Mouse (Mus musculus) granulocyte monocyte progenitor cell, adult 5-6 weeks (primary cell): ENCODE data around the gene Zkscan7. TPM values are rescaled to one million over a fixed set of nuclear protein-coding genes. Genes with fewer than 3 reads are reported as not detected.
"Not testable (repeated sequence)": the region's sequence is repeated elsewhere in the genome, so short reads cannot be mapped to it uniquely, and the experiment has no call there.

ENCODE experiments used
- ATAC-seq: replicated peaks from 2 replicates; pipeline ENCODE4 v1.8.0; 2016; ENCODE audit warnings: mild to moderate bottlenecking, moderate TSS enrichment, inconsistent platforms; ENCODE audit not compliant: poor library complexity, severe bottlenecking
- total RNA-seq, 2 experiments: library from RNA; stranded (forward) in 1 of 2; stranded (reverse) in 1 of 2; fragments of 200-712, 200-1000 nt in 1 of 2; fragments of >200 nt in 1 of 2; fragmentation: Nextera tagmentation in 1 of 2; gene quantifications; 2 replicates each; pipeline ENCODE4 v1.2.3; 2014 to 2017

Gene Zkscan7
- total RNA-seq (2014; fragmentation: Nextera tagmentation) (2.6 and 3.1 TPM in 2 replicates), total RNA-seq (2017) (0.93 and 2.3 TPM in 2 replicates)

DNA sequence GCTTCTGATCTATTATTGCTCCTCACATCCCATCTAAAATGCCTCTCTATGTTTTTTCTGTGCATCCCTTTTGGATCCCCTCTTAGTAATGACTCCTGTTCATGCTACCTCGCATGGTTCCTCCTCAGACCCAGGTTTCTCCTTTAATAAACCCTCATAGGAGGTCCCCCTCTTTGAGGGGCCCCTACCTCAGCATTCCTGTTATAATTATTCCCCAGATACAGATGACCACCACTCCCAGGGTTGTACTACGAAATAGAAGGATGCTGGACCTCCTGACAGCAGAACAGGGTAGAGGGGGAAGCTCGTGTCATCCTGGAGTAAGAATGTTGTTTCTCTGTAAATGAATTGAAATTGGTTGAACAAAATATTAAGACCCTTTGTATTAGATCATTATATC is at the start of gene Zkscan7:
TSS of gene Zkscan7 (plus strand) at position 301 of the 400 bp plus-strand sequence.
- ATAC-seq = no peak

DNA sequence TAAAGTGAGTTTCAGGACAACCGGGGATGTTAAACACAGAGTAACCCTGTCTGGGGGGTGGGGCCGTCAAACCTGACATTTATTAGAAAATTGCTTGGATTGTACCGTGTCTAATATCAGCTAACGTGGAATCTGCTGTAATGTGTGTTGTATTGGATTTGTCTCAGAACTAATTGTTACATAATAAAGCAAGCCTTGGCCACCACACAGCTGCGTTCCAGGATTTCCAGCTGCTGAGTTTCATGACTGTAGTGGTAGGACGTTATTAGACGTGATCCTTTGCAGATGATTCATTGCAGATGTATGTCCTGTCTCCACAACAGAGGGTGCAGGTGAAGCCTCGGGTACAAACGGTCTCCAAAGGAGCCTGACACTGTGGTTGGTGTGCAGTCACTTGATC is 49.4 kb upstream of the Zkscan7 start:
- no peak for ATAC-seq

DNA sequence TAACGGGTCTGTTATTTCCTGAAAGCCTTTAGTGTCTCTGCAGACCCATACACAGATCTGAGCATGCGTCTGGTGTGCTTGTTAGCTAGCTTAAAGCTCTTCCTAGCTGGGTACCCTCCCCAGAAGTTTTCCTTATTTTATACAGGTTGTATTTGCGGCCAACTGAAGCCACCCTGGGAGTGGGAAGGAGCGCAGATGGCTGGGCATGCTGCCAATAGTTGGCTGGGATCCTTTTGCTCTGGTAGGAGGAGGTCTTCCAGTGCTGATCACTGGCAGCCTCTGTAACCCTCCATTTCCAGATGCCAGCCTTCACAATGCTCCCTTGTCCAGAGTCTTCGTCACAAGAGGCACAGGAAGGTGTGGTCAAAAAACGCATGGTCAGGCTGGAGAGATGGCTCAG is 48.7 kb upstream of the Zkscan7 start:
- ATAC-seq = no peak

DNA sequence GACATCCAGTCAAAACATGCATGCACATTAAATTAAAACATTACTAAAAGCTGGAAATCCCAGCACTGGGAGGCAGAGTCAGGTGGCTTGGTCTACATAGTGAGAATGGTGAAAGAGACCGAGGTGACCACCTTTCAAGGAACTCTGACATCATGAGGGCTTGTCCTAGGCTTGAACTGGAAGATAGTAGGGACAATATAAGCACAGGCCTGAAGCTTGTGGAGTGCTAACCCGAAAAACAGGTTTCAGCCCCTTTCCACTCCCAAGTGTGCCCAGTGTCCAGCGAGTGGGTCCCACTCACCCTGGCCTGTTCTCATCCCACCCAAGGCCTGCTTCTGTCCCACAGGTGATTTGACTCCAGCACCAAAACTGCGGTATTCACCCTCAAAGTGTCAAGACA is 48.3 kb upstream of the Zkscan7 start:
- no peak for ATAC-seq

DNA sequence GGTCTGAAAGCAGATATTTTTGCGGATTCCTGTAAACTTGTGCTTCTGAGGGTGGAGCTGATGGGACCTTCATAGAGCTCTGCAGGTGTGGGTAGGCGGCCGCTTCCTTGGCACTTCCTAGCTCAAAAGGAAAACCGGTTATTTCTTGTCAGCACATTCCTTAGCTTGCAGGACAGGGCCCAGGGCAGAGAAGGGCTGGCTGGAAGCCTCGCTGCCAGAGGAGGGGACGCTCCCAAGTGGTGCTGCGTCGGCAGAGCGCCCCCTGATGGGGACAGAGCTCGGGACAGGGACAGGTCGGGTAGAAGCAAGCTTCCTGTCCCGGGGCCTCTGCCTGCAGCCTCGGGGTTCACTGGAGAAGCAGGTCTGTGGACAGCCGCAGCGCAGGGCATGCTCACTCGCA is 47.8 kb upstream of the Zkscan7 start:
- ATAC-seq = no peak

DNA sequence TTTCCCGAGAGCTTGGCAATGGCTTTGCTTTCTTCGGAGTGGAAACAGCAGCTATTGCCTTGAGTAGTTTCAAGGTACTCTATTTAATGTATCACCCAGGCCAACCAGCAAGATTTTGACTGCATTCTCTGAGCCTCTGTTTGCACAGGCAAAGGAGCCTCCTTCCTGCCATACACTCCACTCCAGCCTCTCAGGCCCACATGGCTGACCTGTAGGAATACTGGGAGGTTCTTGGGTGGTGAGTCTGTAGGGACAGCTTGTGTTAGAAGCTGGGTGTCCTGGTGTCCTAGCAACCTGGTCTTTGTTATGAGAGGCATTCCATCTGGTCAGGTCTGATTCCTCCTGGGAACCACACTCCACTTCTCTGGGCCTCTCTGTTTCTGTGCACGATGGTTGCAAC is 41.7 kb upstream of the Zkscan7 start, which contains the start of gene Gm35549:
TSS of gene Gm35549 (minus strand) at position 276 of the 400 bp plus-strand sequence.
- no peak for ATAC-seq

DNA sequence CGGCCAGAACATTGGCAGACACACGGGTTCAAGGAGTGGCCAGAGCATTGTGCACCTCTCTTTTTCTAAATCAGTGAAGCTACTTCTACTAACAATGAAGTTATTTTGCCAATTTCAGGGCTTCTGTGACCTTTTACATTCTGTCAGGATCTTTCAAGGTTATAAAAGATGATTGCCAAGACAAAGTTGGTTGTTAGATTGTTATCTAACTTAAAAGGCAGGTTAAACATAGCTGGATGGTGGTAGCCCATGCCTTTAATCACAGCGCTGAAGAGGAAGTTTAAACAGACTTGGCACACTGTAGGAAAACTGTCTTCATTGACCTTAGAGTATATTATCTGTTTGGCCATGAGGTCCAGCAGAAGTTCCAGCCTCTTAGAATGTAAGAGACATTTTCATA is 39.9 kb upstream of the Zkscan7 start:
- ATAC-seq = no peak

DNA sequence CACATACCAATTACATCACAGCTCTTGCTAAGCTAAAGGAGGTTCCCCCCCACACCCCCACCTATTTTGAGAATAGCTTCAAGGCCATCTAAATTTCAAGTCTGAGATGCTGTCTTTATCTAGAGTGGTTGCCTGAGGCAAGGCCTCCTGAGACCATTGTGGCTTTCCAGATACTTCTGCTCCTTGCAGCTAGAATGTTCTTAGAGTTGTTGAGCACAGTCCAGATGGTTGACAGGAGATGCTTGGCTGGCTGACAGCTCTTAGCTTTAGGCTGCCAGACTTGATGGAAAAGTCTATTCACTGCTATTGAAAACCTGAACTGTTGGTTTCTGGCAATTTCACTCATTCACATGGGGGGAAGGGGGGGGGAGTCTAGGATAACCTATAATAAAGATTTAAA is 39.3 kb upstream of the Zkscan7 start:
- ATAC-seq = no peak

DNA sequence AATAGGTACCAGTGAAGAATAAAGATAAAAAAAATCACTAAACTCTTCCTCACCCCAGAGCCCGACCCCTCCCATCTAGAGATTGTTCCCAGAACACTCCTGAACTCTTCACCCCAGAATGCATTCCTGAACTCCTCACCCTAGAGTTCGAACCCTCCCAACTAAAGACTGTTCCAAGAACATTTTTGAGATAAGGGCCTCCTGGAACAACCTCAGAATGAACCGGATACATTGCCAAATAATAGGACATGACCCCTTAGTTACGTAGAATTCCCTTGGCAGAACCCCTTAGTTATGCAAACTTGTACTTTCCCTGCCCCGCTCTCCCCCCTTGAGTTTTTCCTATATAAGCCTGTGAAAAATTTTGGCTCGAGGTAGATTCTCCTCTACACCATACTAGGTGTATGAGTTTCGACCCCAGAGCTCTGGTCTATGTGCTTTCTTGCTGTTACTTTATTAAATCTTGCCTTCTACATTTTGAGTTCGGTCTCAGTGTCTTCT is 37.6 kb upstream of the Zkscan7 start:
- ATAC-seq = not testable (repeated sequence)

DNA sequence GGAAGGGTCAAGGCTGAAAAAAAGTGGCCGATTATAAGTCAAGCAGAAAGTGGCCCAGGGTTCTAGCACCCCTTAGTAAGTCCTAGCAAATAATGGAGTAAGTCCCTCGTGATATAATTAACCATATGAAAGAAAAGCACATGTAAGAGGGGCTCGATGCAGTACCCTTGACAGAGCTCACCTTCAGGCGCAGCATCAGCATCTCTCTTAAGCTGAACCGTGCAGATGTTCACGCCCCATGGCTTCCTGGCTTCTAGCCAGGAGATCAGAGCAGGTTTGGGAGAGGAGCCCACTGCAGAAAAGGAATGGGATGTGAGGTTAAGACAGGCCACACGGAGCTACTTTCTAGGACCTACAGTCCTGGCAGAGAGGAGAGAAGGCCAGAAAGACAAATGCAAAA is 31.0 kb upstream of the Zkscan7 start:
- ATAC-seq = no peak

DNA sequence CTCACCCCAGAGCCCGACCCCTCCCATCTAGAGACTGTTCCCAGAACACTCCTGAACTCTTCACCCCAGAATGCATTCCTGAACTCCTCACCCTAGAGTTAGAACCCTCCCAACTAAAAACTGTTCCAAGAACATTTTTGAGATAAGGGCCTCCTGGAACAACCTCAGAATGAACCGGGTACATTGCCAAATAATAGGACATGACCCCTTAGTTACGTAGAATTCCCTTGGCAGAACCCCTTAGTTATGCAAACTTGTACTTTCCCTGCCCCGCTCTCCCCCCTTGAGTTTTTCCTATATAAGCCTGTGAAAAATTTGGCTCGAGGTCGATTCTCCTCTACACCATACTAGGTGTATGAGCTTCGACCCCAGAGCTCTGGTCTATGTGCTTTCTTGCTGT is 30.3 kb upstream of the Zkscan7 start:
- ATAC-seq = not testable (repeated sequence)

DNA sequence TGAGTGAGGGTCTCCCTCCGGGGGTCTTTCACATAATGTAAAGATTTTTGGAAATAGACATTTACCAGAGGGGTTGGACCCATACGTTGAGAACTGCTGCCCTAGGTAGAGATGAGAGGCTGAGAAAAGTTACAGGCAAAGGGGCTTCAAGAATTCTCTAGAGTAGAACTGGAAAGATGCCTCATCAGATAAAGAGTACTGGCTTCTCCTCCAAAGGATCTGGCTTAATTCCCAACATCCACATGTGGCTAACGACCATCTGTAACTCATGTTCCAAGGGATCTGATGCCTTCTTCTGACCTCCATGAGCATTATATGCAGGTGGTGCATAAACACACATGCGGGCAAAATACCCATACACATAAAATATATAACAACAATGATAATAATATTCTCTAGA is 29.9 kb upstream of the Zkscan7 start:
- ATAC-seq = no peak

DNA sequence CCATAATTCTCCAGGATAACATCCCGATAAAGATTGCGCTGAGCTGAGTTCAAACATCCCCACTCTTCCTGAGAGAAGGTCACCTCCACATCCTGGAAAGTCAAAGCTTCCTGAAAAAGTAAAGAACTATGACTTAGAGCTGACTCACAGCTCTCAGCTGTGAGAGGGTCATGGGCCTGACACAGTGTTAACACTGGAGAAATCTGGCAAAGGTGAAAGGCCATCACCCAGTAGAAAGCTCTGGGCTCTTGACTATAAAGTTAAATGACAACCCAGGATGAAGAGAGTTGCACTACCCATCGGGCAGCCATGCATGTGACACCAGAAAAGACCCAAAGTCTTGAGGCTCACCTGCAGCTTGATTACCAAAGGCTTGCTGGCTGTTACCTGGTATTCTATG is 28.8 kb upstream of the Zkscan7 start:
- ATAC-seq = no peak

DNA sequence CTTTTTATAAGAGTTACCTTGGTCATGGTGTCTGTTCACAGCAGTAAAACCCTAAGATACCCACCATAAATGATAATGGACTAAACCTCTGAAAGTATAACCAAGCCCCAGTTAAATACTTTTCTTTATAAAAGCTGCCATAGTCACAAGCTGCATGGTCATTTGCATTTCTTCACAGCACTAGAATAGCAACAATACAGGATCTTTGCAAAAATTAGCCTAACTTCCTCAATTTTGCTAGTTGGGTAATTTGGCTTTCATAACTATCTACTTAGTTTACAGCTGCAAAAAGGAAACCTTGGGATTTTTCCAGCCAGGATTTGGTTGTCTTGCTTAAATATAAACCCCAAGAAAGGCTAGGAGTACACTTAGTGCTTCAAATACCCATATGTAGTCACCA is 24.7 kb upstream of the Zkscan7 start:
- peak; percentile 74 for ATAC-seq

DNA sequence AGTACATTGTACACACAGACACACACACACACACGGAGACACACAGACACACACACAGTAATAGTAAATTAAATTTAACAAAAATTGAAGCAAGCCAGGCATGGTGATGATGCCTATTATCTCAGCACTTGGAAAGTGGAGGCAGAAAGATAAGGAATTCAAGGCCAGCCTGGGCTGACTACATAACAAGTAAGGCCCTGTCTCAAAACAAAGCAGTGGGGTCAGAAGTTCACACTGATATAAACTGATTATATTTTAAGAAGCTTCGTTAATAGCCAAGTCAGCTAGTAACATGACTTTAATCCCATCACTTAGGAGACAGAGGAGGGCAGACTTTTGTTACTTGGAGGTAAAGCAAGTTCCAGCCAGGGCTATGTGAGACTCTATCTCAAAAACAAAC is 21.8 kb upstream of the Zkscan7 start:
- ATAC-seq = no peak

DNA sequence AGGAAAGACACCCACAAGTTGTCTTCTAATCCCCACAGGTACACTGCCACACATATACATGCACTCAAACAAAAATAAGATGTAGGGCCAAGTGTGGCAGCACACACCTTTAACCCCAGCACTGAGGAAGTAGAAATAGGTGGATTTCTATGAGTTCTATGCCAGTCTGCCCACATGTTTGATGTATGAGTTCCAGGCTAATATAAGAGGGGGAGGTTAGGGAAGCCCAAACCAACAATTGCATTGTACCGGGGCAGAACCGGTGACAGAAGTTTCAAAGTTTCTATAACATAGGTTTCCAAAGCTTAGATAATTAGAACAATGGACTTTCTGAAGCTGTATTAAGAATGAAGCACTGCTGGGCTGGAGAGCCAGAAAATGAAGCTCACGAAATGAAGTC is 20.6 kb upstream of the Zkscan7 start:
- ATAC-seq = no peak

DNA sequence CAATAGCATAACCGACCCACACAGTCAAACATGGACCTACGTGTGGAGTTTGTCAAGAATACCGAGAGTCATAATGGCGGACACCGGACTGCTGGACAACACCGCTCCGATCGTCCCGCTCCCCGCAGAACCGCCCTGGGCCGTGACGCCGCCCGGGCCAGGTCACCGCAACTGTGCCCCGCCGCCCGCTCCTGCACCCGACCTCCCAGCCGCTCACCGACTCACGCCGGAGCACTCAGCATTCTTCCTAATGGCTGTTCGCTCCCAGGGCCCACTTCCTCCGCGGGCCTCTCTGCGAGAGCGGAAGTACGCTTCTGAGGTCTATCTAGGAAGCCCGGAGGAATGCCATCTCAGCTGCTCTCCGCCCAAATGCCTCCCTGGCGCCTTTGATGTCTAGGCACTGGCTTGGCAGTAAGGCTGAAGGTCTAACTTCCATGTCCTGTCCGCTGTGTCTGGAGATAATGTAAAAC is 19.8 kb upstream of the Zkscan7 start, which contains the start of gene Zfp445:
TSS of gene Zfp445 (minus strand) at position 310 of the 470 bp plus-strand sequence.
- peak; percentile 99 for ATAC-seq

DNA sequence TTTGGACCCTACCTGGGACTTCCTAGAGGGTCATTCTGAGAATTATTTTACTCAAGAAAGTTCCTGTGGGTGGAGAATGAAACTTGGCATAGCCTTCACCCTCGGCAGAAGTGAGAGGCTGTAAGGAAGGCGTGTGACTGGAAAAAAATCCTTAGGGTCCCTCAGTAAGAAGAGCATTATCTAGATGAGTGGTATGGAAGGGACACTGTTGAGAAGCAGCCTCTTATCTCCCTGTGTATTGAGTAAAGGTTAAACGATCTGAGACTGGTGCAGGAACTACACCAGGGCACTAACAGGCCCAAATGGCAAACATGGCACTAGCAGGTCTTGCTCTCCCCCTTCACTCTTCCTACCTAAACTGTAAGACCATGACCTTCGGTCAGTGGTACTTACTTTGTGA is 19.3 kb upstream of the Zkscan7 start:
- ATAC-seq = no peak

DNA sequence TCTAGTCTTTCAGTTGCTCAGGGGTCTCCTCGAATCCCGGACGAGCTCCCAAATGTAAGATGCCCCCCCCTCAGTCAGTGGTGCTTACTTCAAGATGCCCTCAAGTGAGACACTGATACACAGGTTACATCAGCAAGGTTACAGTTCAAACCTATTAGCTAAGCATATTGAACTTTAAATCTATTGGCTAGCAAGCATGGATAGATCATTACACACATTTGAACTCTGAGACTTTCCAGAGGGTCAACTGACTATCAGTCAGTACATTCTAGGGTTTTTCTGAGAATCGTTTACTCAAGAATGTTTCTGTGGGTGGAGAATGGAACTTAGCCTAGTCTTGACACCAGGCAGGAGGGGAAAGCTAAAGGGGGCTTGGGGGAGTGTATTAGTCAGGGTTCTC is 12.9 kb upstream of the Zkscan7 start:
- no peak for ATAC-seq

DNA sequence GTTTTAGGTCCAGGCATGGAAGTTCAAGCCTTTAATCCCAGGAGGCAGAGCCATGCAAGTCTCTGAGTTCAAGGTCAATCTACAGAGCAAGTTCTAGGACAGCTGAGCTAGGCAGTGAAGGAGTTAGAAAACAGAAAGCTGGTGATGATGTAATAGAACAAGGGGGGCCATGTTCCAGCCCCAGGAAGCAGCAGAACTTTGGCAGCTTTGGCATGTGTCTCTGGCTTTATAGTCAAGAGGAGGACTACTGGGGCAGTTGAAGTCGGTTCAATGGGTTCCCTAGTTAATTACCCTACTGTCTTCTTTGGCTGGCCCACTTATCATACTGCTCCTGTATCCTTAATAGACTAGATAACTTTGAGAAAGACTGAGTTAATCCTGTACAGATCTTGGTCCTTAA is 10.8 kb upstream of the Zkscan7 start:
- ATAC-seq = no peak

DNA sequence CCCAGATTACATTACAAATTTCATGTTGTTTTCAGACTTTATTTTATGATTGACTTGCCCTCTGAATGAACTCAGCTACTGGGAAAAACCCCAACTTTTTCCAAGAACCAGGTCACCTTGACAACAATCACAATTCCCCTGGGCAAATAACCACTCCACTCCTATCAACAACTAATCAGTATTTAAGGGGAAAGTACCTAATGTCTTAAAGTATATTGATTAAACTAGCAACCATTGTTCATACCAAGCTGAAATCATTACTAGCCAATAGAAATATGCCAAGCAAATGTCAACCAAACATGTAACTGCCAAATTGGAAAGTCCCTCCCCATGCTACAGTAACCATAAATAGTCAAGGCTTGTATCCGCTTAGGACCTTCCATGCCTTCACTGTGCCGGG is 10.3 kb upstream of the Zkscan7 start:
- no peak for ATAC-seq

DNA sequence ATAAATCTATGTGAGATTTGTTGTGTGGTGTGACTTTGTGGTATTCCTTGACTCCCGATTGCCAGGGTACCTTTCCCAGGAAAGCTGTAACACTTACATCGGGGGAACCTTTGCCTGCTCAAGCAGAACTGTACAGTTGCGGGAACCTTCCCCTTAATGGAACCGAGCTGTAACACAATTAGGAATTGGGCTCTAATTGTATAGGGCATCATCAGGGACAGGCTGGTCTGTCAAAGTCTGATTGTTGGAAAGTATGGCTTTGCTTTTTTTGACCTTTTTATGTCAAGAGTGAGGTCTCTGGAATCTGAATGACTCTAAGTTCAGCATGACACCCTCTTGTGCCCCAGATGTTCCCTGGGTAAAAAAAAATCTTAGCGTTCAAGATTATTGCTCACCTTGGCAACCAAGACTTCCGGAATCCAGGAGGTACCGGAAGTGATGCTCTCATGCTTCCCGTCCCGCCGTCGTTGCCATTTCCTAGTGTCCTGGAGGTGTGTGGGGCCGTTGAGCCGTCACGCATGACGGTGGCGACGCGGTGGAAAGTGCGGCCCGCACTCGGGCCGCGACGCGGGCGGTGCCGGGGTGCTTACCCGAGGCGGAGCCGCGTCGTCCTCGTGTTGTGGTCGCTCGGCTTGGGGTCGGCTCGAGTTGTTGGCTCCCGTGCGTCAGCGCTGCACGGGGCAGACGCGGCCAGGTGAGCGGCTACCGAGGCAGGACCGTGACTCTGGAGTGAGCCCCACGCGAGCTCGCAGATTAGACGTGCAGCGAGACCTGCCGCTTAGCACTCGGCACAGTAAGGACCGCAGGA is 1.1 kb downstream of the Zkscan7 start:
- peak; percentile 88 for ATAC-seq
